Mouse (Mus musculus) midbrain, embryonic 13.5 days (tissue): ENCODE data around the gene Hoxd13. TPM values are rescaled to one million over a fixed set of nuclear protein-coding genes. Genes with fewer than 3 reads are reported as not detected.

Experiments used
- ATAC-seq: fragments of 200-750 bp; cut with Nextera tagmentation; 2 replicates; pipeline ENCODE4 v1.8.0; 2017; ENCODE audit warnings: mild to moderate bottlenecking, moderate TSS enrichment, moderate library complexity
- H3K27ac ChIP-seq: fragments of 300-500 bp; sonication (generic); 2 replicates; pipeline ENCODE4 v1.5.1; 2015; ENCODE audit warnings: inconsistent platforms, mild to moderate bottlenecking, moderate library complexity
- H3K27me3 ChIP-seq: fragments of 300-500 bp; sonication (generic); 2 replicates; pipeline ENCODE4 v1.6.1; 2015; ENCODE audit warnings: mild to moderate bottlenecking, inconsistent platforms
- H3K36me3 ChIP-seq: fragments of 300-500 bp; sonication (generic); 2 replicates; pipeline ENCODE4 v1.6.1; 2015; ENCODE audit warnings: mild to moderate bottlenecking, inconsistent platforms
- H3K4me1 ChIP-seq: fragments of 300-500 bp; sonication (generic); replicated peaks from 2 replicates; pipeline ENCODE4 v1.6.1; 2015; ENCODE audit warnings: inconsistent platforms
- H3K4me2 ChIP-seq: fragments of 300-500 bp; sonication (generic); replicated peaks from 2 replicates; pipeline ENCODE4 v1.6.1; 2015; ENCODE audit warnings: moderate library complexity, mild to moderate bottlenecking, inconsistent platforms
- H3K4me3 ChIP-seq: fragments of 300-500 bp; sonication (generic); replicated peaks from 2 replicates; pipeline ENCODE4 v1.5.1; 2015; ENCODE audit warnings: mild to moderate bottlenecking, inconsistent platforms
- H3K9ac ChIP-seq: fragments of 300-500 bp; sonication (generic); replicated peaks from 2 replicates; pipeline ENCODE4 v1.6.1; 2015; ENCODE audit warnings: mild to moderate bottlenecking, inconsistent platforms
- H3K9me3 ChIP-seq: fragments of 300-500 bp; sonication (generic); 2 replicates; pipeline ENCODE4 v1.6.1; 2016; ENCODE audit warnings: mild to moderate bottlenecking, inconsistent platforms
- WGBS: fragments of 180-500 bp; shearing (Covaris S2); methylation state at CpG from one replicate; pipeline ENCODE4 v1.1.7; 2015; 5-methylcytosine and 5-hydroxymethylcytosine counted together
- polyA plus RNA-seq: library from polyadenylated mRNA; unstranded; fragments of >200 nt; fragmentation: Nextera tagmentation; extraction: Ambion mirVana; gene quantifications from 2 replicates; pipeline ENCODE4 v1.2.1, GENCODE M21; 2015

The Hoxd13 gene
- polyA plus RNA-seq, 1 experiment from 2014 or later, result not detected

- peaks cover 7% of the 10 kb centered on the region for H3K4me1 ChIP-seq
- no peak overlapping the region for H3K4me2 ChIP-seq
- H3K9ac ChIP-seq, result no peak overlapping the region
- peaks cover 98% of the 10 kb centered on the region for H3K27me3 ChIP-seq
- H3K4me3 ChIP-seq, result no peak overlapping the region
- 1% methylated on average over 36 of the region's 36 CpGs for WGBS
- no peak overlapping the region for H3K27ac ChIP-seq
- H3K9me3 ChIP-seq, result no peaks in the 10 kb centered on the region
- no peak for ATAC-seq
- no peaks in the 10 kb centered on the region for H3K36me3 ChIP-seq
These were observed 794 bp upstream of the Hoxd13 start for GRCm38 (mm10) chr2:74667191-74667841.

- peak; percentile 70 for ATAC-seq
- no peaks in the 10 kb centered on the region for H3K36me3 ChIP-seq
These were observed 490 bp downstream of the Hoxd13 start for GRCm38 (mm10) chr2:74668370-74669229.

GRCm38 (mm10) chr2:74669230-74669578 is 1.1 kb downstream of the Hoxd13 start:
- no peak overlapping the region for H3K4me3 ChIP-seq
- no peak overlapping the region for H3K27ac ChIP-seq
- no peak for ATAC-seq
- H3K27me3 ChIP-seq, result peaks cover 98% of the 10 kb centered on the region
- H3K9me3 ChIP-seq, result no peaks in the 10 kb centered on the region
- WGBS, result 1% methylated on average over 3 of the region's 3 CpGs
- no peak overlapping the region for H3K4me2 ChIP-seq
- no peaks in the 10 kb centered on the region for H3K36me3 ChIP-seq
- H3K4me1 ChIP-seq, result peaks cover 12% of the 10 kb centered on the region
- H3K9ac ChIP-seq, result no peak overlapping the region

More at GRCm38 (mm10) chr2:74668370-74669229, 490 bp downstream of the Hoxd13 start:
- H3K4me2 ChIP-seq, result peak overlapping the region; percentile 49
- peaks cover 98% of the 10 kb centered on the region for H3K27me3 ChIP-seq
- under 1% methylated on average over 50 of the region's 74 CpGs for WGBS
- no peak overlapping the region for H3K27ac ChIP-seq
- 0 out of 2 replicates have a peak overlapping the region, but pooled peaks have one; percentile 32 for H3K9ac ChIP-seq
- peak overlapping the region; percentile 27 for H3K4me3 ChIP-seq
- no peaks in the 10 kb centered on the region for H3K9me3 ChIP-seq
- H3K4me1 ChIP-seq, result peaks cover 12% of the 10 kb centered on the region

- Histone ChIP-seq H3K4me3 (no peak overlapping the region), H3K27ac (no peak overlapping the region), H3K4me1 (peaks cover 12% of the 10 kb centered on the region), H3K9ac (no peak overlapping the region), H3K36me3 (no peaks in the 10 kb centered on the region), H3K9me3 (no peaks in the 10 kb centered on the region), H3K27me3 (peaks cover 98% of the 10 kb centered on the region), H3K4me2 (no peak overlapping the region)
- no peak for ATAC-seq
- WGBS, result 3% methylated on average over 14 of the region's 14 CpGs
These were observed 1.6 kb downstream of the Hoxd13 start for GRCm38 (mm10) chr2:74669650-74670235.

- H3K9ac ChIP-seq, result no peak overlapping the region
- no peaks in the 10 kb centered on the region for H3K9me3 ChIP-seq
- no peak overlapping the region for H3K27ac ChIP-seq
- H3K36me3 ChIP-seq, result no peaks in the 10 kb centered on the region
- no peak for ATAC-seq
- H3K4me2 ChIP-seq, result no peak overlapping the region
- H3K4me3 ChIP-seq, result no peak overlapping the region
- H3K4me1 ChIP-seq, result peaks cover 12% of the 10 kb centered on the region
- H3K27me3 ChIP-seq, result peaks cover 99% of the 10 kb centered on the region
- WGBS, result 1% methylated on average over 3 of the region's 3 CpGs
These were observed 2.6 kb downstream of the Hoxd13 start for GRCm38 (mm10) chr2:74670632-74671188.

GRCm38 (mm10) chr2:74671847-74672246 is 3.7 kb downstream of the Hoxd13 start:
- H3K4me3 ChIP-seq, result no peak overlapping the region
- no peaks in the 10 kb centered on the region for H3K36me3 ChIP-seq
- WGBS, result 7% methylated on average over 5 of the region's 5 CpGs
- no peak overlapping the region for H3K9ac ChIP-seq
- peaks cover 99% of the 10 kb centered on the region for H3K27me3 ChIP-seq
- H3K27ac ChIP-seq, result no peak overlapping the region
- H3K9me3 ChIP-seq, result no peaks in the 10 kb centered on the region
- H3K4me2 ChIP-seq, result no peak overlapping the region
- no peak for ATAC-seq
- H3K4me1 ChIP-seq, result peaks cover 12% of the 10 kb centered on the region

GRCm38 (mm10) chr2:74672481-74673362 is 4.6 kb downstream of the Hoxd13 start:
- no peaks in the 10 kb centered on the region for H3K36me3 ChIP-seq
- H3K9ac ChIP-seq, result no peak overlapping the region
- under 1% methylated on average over 40 of the region's 40 CpGs for WGBS
- ATAC-seq, result peak; percentile 74
- no peaks in the 10 kb centered on the region for H3K9me3 ChIP-seq
- H3K4me3 ChIP-seq, result peak overlapping the region; percentile 28
- H3K27me3 ChIP-seq, result peaks cover 99% of the 10 kb centered on the region
- H3K4me1 ChIP-seq, result peaks cover 12% of the 10 kb centered on the region
- H3K4me2 ChIP-seq, result peak overlapping the region; percentile 50
- H3K27ac ChIP-seq, result no peak overlapping the region

GRCm38 (mm10) chr2:74673835-74674425 is 5.8 kb downstream of the Hoxd13 start:
- peaks cover 4% of the 10 kb centered on the region for H3K4me1 ChIP-seq
- ATAC-seq, result 0 out of 2 replicates have a peak, but pooled peaks have one; percentile 45
- 1% methylated on average over 24 of the region's 24 CpGs for WGBS

GRCm38 (mm10) chr2:74674881-74675665 is 7.0 kb downstream of the Hoxd13 start, which contains the start of gene Hoxd12:
Gene Hoxd12 (plus strand): TSS chr2:74675013.
- Histone ChIP-seq H3K36me3 (no peaks in the 10 kb centered on the region), H3K27me3 (peaks cover 99% of the 10 kb centered on the region), H3K4me3 (no peak within 1 kb of the TSS), H3K9me3 (no peaks in the 10 kb centered on the region), H3K27ac (no peak within 1 kb of the TSS), H3K4me2 (no peak within 1 kb of the TSS), H3K9ac (no peak within 1 kb of the TSS), H3K4me1 (peaks cover 4% of the 10 kb centered on the region)
- WGBS, result 2% methylated on average over 47 of the region's 47 CpGs
- ATAC-seq, result no peak

More at GRCm38 (mm10) chr2:74673835-74674425, 5.8 kb downstream of the Hoxd13 start:
- H3K27me3 ChIP-seq, result peaks cover 99% of the 10 kb centered on the region
- H3K9me3 ChIP-seq, result no peaks in the 10 kb centered on the region
- no peak overlapping the region for H3K27ac ChIP-seq
- no peak overlapping the region for H3K9ac ChIP-seq
- H3K36me3 ChIP-seq, result no peaks in the 10 kb centered on the region
- no peak overlapping the region for H3K4me3 ChIP-seq
- H3K4me2 ChIP-seq, result no peak overlapping the region

GRCm38 (mm10) chr2:74675666-74676282 is 7.7 kb downstream of the Hoxd13 start:
- H3K4me1 ChIP-seq, result peaks cover 4% of the 10 kb centered on the region
- peaks cover 100% of the 10 kb centered on the region for H3K27me3 ChIP-seq
- no peaks in the 10 kb centered on the region for H3K9me3 ChIP-seq
- H3K4me3 ChIP-seq, result no peak overlapping the region
- ATAC-seq, result no peak
- H3K4me2 ChIP-seq, result no peak overlapping the region
- H3K36me3 ChIP-seq, result no peaks in the 10 kb centered on the region
- H3K9ac ChIP-seq, result no peak overlapping the region
- 5% methylated on average over 23 of the region's 24 CpGs for WGBS
- no peak overlapping the region for H3K27ac ChIP-seq
